Mouse (Mus musculus) heart, adult 2 months (tissue): ENCODE results near the gene Vsx2. TPM values are rescaled to one million over a fixed set of nuclear protein-coding genes. Genes with fewer than 3 reads are reported as not detected.
A peak's percentile ranks its signal among the peaks of the same experiment; 100 is the strongest.

Experiments
- DNase-seq, 2 experiments: peaks; one replicate each; pipeline ENCODE4 v3.0.0; 2021
- H3K27ac ChIP-seq: fragments of 200-600 bp; 2 replicates; pipeline ENCODE4 v1.8.1; 2022
- H3K27me3 ChIP-seq: fragments of 200-500 bp; 2 replicates; pipeline ENCODE4 v1.6.1; 2012; ENCODE audit warnings: mild to moderate bottlenecking, low read length, inconsistent platforms, mixed read lengths; ENCODE audit not compliant: control insufficient read depth, insufficient read depth
- H3K36me3 ChIP-seq: fragments of 200-500 bp; 2 replicates; pipeline ENCODE4 v1.6.1; 2012; ENCODE audit warnings: low read length, inconsistent platforms; ENCODE audit not compliant: control insufficient read depth, insufficient read depth
- H3K4me1 ChIP-seq: fragments of 200-500 bp; 2 replicates; pipeline ENCODE4 v1.6.1; 2011; ENCODE audit warnings: low read length; ENCODE audit not compliant: control insufficient read depth, insufficient read depth
- H3K4me3 ChIP-seq: fragments of 200-600 bp; 2 replicates; pipeline ENCODE4 v1.8.1; 2022
- H3K79me2 ChIP-seq: fragments of 200-500 bp; replicated peaks from 2 replicates; pipeline ENCODE4 v1.6.1; 2012; ENCODE audit warnings: mild to moderate bottlenecking, inconsistent platforms, low read length, moderate library complexity, mixed read lengths; ENCODE audit not compliant: control insufficient read depth, insufficient read depth
- H3K9ac ChIP-seq: fragments of 200-500 bp; 2 replicates; pipeline ENCODE4 v1.6.1; 2012; ENCODE audit warnings: low read depth, mild to moderate bottlenecking, control low read depth, inconsistent platforms, low read length, mixed read lengths
- CTCF ChIP-seq: fragments of 200-600 bp; IDR thresholded peaks from 2 replicates; pipeline ENCODE4 v1.8.1; 2022; ENCODE audit warnings: antibody characterized with exemption, mild to moderate bottlenecking, moderate library complexity
- EP300 ChIP-seq: fragments of 200-500 bp; IDR thresholded peaks from 2 replicates; pipeline ENCODE4 v1.6.1; 2011; ENCODE audit warnings: low read depth, low read length, control low read depth; ENCODE audit not compliant: insufficient read depth
- POLR2A ChIP-seq: fragments of 200-500 bp; IDR thresholded peaks from 2 replicates; pipeline ENCODE4 v1.6.1; 2011; ENCODE audit warnings: mild to moderate bottlenecking, low read depth, low read length, control low read depth; ENCODE audit not compliant: insufficient read depth
- WGBS: fragments of 180-500 bp; shearing (Covaris S2); methylation state at CpG from one replicate; pipeline ENCODE4 v1.1.7; 2018; 5-methylcytosine and 5-hydroxymethylcytosine counted together
- intact Hi-C: fragments of 180-260 bp; cut with DNase I; formaldehyde crosslinking; loops from one replicate; pipeline ENCODE4 v1.15.1; 2025
- polyA plus RNA-seq: library from polyadenylated mRNA; depleted of rRNA; stranded (reverse); fragments of >200 nt; gene quantifications from 2 replicates; pipeline ENCODE4 v1.2.3, GENCODE M21; 2012
- total RNA-seq, 2 experiments: library from RNA; stranded (reverse); gene quantifications; 2 replicates each; pipeline ENCODE4 v1.2.3; 2021

Gene Vsx2
- total and polyA plus RNA-seq, 3 experiments, result not detected

DNA sequence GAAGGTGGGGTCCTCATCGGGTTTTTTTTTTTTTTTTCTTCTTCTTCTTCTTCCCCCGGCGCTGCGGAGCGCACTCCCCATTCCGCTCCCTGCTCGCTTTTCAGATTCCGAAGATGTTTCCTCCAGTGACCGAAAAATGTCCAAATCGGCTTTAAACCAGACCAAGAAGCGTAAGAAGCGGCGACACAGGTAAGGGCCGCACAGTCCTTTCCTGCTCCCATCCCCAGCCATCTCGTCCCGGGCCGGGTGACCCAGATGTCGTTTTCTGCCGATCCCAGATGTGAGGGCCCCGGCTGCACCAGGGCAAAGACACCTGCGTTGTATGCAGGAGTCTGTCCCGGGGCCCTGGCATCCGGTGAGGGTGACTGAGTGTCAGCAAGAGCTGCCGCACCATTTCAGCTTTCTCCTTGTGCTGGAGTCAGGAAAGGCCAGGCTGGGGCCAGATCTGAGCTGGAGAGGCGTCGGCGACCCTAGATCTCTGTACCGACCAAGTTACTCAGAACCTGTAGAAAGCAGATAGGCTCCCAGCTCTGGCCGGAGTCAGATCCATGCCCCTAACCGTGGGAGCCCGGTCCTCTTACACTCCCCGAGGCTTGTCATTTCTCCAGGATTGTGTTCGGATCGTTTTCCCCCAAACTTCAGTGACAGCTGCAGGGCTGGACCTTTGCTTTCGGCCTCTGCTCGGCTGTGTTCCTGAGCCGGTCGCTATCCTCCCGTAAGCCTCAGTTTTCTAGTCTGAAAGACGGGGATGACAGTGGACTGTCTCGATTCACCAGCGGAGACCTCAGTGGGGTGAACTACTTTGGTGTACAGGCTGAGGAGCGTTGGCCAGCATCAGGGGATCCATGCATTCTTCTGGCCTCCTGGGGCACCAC is 2.1 kb downstream of the Vsx2 start:
- no peak overlapping the region for H3K4me3 ChIP-seq
- no peaks in the 10 kb centered on the region for H3K79me2 ChIP-seq
- WGBS, result 4% methylated on average over 43 of the region's 43 CpGs
- TF ChIP-seq EP300 (no peak), POLR2A (no peak), CTCF (no peak)
- intact Hi-C loops, result no loop called here
- DNase-seq, result peak; percentile 11 to 29
- H3K36me3 ChIP-seq, result no peaks in the 10 kb centered on the region
- no peaks in the 10 kb centered on the region for H3K4me1 ChIP-seq
- peaks cover 33% of the 10 kb centered on the region for H3K27me3 ChIP-seq
- H3K9ac ChIP-seq, result no peak overlapping the region
- H3K27ac ChIP-seq, result no peak overlapping the region

DNA sequence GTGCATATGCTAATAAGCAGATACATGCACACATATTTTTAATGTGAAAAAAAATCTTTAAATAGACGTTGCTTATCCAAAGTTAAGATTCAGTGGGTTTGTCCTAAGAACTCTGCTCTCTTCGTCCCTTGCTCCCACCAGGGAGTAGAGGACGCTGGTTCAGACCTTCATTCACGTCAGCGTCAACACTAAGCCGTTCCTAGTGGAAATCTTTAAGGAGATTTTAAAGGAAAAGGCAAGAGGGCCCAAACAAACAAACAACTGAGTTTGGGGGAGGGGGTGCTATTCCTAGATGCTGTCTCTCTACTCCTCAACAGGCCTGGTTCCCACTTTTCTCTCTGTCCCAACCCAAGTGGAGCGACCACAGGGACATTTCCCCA is 2.8 kb downstream of the Vsx2 start:
- no peak for TF ChIP-seq EP300
- no peak for TF ChIP-seq CTCF
- TF ChIP-seq POLR2A, result no peak

DNA sequence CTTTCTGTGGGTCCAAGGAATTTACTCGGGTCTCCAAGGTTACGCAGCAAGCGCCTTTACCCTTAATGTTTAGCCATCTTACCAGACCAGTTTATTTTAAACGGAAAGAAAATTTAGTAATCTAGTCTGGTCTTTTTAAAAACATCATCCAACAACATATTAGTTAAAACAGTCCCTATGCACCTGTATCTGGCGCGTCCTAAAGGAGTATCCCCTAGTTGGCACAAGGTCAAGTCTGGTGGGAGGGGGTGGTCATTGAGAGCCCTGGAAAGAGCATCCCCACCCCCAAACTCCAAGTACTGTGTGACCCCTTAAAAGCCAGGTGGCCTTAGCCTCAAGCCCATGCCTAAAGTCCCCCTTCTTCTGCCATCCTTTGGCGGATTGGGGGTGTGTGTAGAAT is 3.5 kb downstream of the Vsx2 start:
- WGBS, result 28% methylated on average over 7 of the region's 7 CpGs
- no peaks in the 10 kb centered on the region for H3K79me2 ChIP-seq
- H3K36me3 ChIP-seq, result no peaks in the 10 kb centered on the region
- no peak overlapping the region for H3K4me3 ChIP-seq
- H3K4me1 ChIP-seq, result no peaks in the 10 kb centered on the region
- no peak overlapping the region for H3K27ac ChIP-seq
- intact Hi-C loops, result no loop called here
- H3K9ac ChIP-seq, result no peak overlapping the region
- H3K27me3 ChIP-seq, result peaks cover 31% of the 10 kb centered on the region
- TF ChIP-seq CTCF (no peak), EP300 (no peak), POLR2A (no peak)
- no peak for DNase-seq

More for the DNA sequence above, 2.8 kb downstream of the Vsx2 start:
- no peak overlapping the region for H3K4me3 ChIP-seq
- no peak overlapping the region for H3K9ac ChIP-seq
- no peaks in the 10 kb centered on the region for H3K36me3 ChIP-seq
- H3K79me2 ChIP-seq, result no peaks in the 10 kb centered on the region
- 18% methylated on average over 7 of the region's 7 CpGs for whole genome bisulfite sequencing
- DNase-seq, result no peak
- intact Hi-C loops, result no loop called here
- peaks cover 33% of the 10 kb centered on the region for H3K27me3 ChIP-seq
- H3K4me1 ChIP-seq, result no peaks in the 10 kb centered on the region
- no peak overlapping the region for H3K27ac ChIP-seq

DNA sequence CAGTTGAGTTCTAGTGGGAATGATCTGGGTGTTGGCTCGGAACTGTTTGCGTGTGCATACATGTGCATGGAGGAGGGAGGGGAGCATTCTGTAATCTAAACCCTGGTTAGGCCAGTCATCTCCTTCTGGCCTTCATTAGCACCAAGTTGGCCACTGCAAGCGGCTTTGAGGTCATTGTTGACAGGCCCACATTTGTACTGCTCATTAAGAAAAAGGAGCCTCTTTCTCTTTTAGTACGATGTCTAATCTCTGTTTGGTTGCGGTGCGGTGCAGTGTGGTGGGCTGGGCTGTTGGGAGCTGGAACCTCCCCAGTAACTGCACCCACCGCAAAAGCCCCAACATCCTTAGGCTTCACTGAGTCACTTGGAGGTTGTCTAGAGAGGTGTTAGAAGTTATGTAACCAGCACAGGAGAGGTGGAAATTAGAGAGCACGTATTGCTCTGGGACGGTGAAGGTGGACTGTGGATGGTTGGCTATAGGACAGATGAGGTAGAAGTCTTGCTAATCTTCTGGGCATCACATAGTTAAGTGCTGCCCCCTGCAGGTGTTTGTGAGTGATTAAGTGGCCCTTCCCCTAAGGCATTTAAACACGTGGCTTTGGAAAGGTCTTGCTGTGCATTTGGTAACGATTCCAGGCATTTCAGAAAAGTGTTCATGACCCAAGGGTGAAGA is 8.3 kb downstream of the Vsx2 start:
- Histone ChIP-seq H3K4me1 (no peaks in the 10 kb centered on the region), H3K27me3 (peaks cover 3% of the 10 kb centered on the region; the same call in 1 of the 2 replicates), H3K4me3 (no peak overlapping the region), H3K79me2 (no peaks in the 10 kb centered on the region), H3K27ac (no peak overlapping the region), H3K36me3 (no peaks in the 10 kb centered on the region), H3K9ac (no peak overlapping the region)
- TF ChIP-seq CTCF (peak; percentile 8; the same call in 1 of the 2 replicates), EP300 (no peak), POLR2A (no peak)
- intact Hi-C loops, result no loop called here
- no peak for DNase-seq
- 68% methylated on average over 11 of the region's 11 CpGs for WGBS

DNA sequence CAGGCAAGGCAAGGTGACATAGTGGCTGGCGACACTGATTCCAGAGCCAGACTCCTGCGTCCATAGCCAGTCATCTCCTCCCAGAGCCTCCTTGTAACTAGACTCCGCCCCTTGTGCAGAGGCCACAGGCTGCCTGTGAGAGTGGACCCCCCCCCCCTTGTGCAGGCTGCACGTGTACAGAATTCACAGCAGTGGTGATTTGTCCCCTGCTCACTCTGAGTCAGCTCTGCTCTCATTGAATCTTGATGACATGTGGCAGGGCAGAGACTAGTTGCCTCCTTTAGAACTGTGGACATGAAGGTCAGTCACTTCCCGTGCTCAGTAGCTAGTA is 8.8 kb downstream of the Vsx2 start:
- Histone ChIP-seq H3K9ac (no peak overlapping the region), H3K27ac (no peak overlapping the region), H3K36me3 (no peaks in the 10 kb centered on the region), H3K4me1 (no peaks in the 10 kb centered on the region), H3K4me3 (no peak overlapping the region), H3K27me3 (no peaks in the 10 kb centered on the region), H3K79me2 (no peaks in the 10 kb centered on the region)
- TF ChIP-seq EP300 (no peak), POLR2A (no peak), CTCF (no peak)
- no peak for DNase-seq
- 38% methylated on average over 5 of the region's 5 CpGs for WGBS
- intact Hi-C loops, result no loop called here

DNA sequence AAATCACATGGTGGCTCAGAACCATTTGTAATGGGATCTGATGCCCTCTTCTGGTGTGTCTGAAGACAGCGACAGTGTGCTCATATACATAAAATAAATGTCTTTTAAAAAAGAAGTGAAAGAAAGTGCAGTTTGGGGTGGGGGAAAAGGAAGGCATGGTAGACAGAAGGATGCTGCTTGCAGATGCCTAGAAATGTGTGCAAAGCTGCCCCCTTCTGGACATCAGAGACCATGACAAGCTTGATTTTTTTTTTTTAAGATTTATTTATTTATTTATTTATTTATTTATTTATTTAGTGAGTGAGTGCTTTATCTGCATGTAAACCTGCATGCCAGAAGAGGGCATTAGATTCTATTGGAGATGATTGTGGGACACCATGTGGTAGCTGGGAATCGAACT is 11.7 kb downstream of the Vsx2 start:
- H3K4me1 ChIP-seq, result no peaks in the 10 kb centered on the region
- 92% methylated on average over 2 of the region's 2 CpGs for WGBS
- H3K4me3 ChIP-seq, result no peak overlapping the region
- H3K9ac ChIP-seq, result no peak overlapping the region
- intact Hi-C loops, result no loop called here
- no peaks in the 10 kb centered on the region for H3K27me3 ChIP-seq
- no peak overlapping the region for H3K27ac ChIP-seq
- no peak for DNase-seq
- no peaks in the 10 kb centered on the region for H3K79me2 ChIP-seq
- H3K36me3 ChIP-seq, result no peaks in the 10 kb centered on the region
- TF ChIP-seq EP300 (no peak), CTCF (peak; percentile 41), POLR2A (no peak)
